Mouse (Mus musculus): ENCODE measurements around the gene Bcdin3d.

DNA sequence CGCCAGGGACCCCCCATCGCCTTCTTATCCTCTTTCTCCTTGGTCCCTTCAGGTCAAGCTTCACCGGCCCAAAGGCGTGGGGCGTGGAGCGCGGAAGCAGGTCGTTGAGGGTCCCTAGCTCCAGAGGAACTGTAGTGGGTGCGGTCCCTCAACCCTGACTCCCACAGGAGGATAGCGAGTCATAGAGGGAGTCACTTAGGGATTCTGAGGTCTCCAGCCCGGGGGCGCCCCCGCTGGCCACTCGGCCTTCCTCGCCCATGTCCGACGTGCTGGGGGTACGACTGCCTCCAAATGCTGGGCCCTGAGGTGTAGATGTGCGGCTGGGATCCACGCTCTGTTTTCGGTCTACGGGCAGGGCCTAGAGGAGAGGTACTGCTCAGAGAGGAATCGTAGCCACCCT lies 52.0 kb downstream of the Bcdin3d start:
- no peak for TF ChIP-seq CTCF (conservative IDR thresholded peaks at IDR 0.05; ENCODE audit: low read length)
- TF ChIP-seq NANOG (IDR thresholded peaks at IDR 0.05; ENCODE audit: borderline replicate concordance, low read length): no peak

All from E14TG2a.4 (cell line).